Mouse (Mus musculus) heart, postnatal 0 days (tissue): ENCODE results near the gene Nudt3.

Experiments used
- CTCF ChIP-seq: IDR thresholded peaks from 2 replicates; pipeline ENCODE4 v1.5.1; 2016; ENCODE audit warnings: antibody characterized with exemption, control low read depth, low read depth
- EP300 ChIP-seq: IDR thresholded peaks from 2 replicates; pipeline ENCODE4 v1.6.1; 2016; ENCODE audit warnings: antibody characterized with exemption, low read depth

DNA sequence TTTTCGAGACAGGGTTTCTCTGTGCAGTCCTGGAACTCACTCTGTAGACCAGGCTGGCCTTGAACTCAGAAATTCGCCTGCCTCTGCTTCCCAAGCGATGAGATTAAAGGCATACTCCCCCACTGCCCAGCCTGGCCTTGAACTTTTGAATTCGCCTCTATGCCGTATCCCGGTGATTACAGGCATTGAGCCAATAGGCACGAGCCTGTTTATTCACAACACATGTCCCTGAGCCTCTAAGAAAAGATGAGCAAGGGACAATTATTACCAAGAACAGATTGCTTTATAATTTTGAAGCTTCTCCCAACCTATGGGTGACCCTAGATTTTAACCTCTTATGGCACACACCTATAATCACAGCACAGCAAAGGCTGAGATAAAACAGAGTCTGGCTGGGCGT lies 5.1 kb upstream of the Nudt3 start:
- TF ChIP-seq CTCF: no peak
- TF ChIP-seq EP300: no peak
